Mouse (Mus musculus) kidney, embryonic 14.5 days (tissue): ENCODE measurements around the gene Myof. TPM values are rescaled to one million over a fixed set of nuclear protein-coding genes. Genes with fewer than 3 reads are reported as not detected.

ENCODE experiments used
- ATAC-seq: fragments of 200-750 bp; cut with Nextera tagmentation; 2 replicates; pipeline ENCODE4 v1.8.0; 2017; ENCODE audit warnings: moderate number of reproducible peaks, mild to moderate bottlenecking, moderate TSS enrichment, moderate library complexity; ENCODE audit not compliant: low FRiP score, low TSS enrichment
- H3K27ac ChIP-seq: fragments of 300-500 bp; sonication (generic); 2 replicates; pipeline ENCODE4 v1.5.1; 2014; ENCODE audit warnings: low read depth, mild to moderate bottlenecking, low read length, moderate library complexity, mixed read lengths
- H3K27me3 ChIP-seq: fragments of 300-500 bp; sonication (generic); 2 replicates; pipeline ENCODE4 v1.6.1; 2014; ENCODE audit warnings: mild to moderate bottlenecking, low read length; ENCODE audit not compliant: control insufficient read depth, insufficient read depth
- H3K36me3 ChIP-seq: fragments of 300-500 bp; sonication (generic); 2 replicates; pipeline ENCODE4 v1.6.1; 2014; ENCODE audit warnings: low read length, mixed read lengths; ENCODE audit not compliant: control insufficient read depth, insufficient read depth
- H3K4me1 ChIP-seq: fragments of 300-500 bp; sonication (generic); 2 replicates; pipeline ENCODE4 v1.6.1; 2014; ENCODE audit warnings: low read length, mixed read lengths; ENCODE audit not compliant: control insufficient read depth, insufficient read depth
- H3K4me2 ChIP-seq: fragments of 300-500 bp; sonication (generic); replicated peaks from 2 replicates; pipeline ENCODE4 v1.6.1; 2014; ENCODE audit warnings: low read depth, mild to moderate bottlenecking, low read length
- H3K4me3 ChIP-seq: fragments of 300-500 bp; sonication (generic); 2 replicates; pipeline ENCODE4 v1.5.1; 2014; ENCODE audit warnings: mild to moderate bottlenecking, low read length
- H3K9ac ChIP-seq: fragments of 300-500 bp; sonication (generic); 2 replicates; pipeline ENCODE4 v1.6.1; 2014; ENCODE audit warnings: low read depth, mild to moderate bottlenecking, low read length, moderate library complexity
- H3K9me3 ChIP-seq: fragments of 300-500 bp; sonication (generic); 2 replicates; pipeline ENCODE4 v1.6.1; 2016; ENCODE audit warnings: low read length; ENCODE audit not compliant: control insufficient read depth
- WGBS: fragments of 180-500 bp; shearing (Covaris S2); extraction: QIAGEN DNeasy Blood & Tissue Kit; methylation state at CpG from one replicate; pipeline ENCODE4 v1.1.7; 2014; 5-methylcytosine and 5-hydroxymethylcytosine counted together
- polyA plus RNA-seq: library from polyadenylated mRNA; unstranded; fragments of >200 nt; fragmentation: Nextera tagmentation; extraction: Ambion mirVana; gene quantifications from 2 replicates; pipeline ENCODE4 v1.2.1, GENCODE M21; 2014

Myof gene
- polyA plus RNA-seq, 1 experiment from 2014 or later, result 17.1 TPM

GRCm38 (mm10) chr19:38025254-38026041, 17.9 kb downstream of the Myof start:
- H3K27ac ChIP-seq, result peak overlapping the region; percentile 94

GRCm38 (mm10) chr19:38023603-38024002, 19.8 kb downstream of the Myof start:
- Histone ChIP-seq H3K9ac (no peak overlapping the region), H3K4me2 (no peak overlapping the region), H3K9me3 (no peaks in the 10 kb centered on the region), H3K36me3 (no peaks in the 10 kb centered on the region), H3K27ac (no peak overlapping the region), H3K27me3 (no peaks in the 10 kb centered on the region), H3K4me1 (peaks cover 16% of the 10 kb centered on the region; the same call in 1 of the 2 replicates), H3K4me3 (no peak overlapping the region)
- 74% methylated on average over 4 of the region's 4 CpGs for WGBS
- no peak for ATAC-seq

More at GRCm38 (mm10) chr19:38025254-38026041, 17.9 kb downstream of the Myof start:
- WGBS, result 60% methylated on average over 6 of the region's 9 CpGs
- Histone ChIP-seq H3K4me3 (no peak overlapping the region), H3K9ac (no peak overlapping the region), H3K27me3 (no peaks in the 10 kb centered on the region), H3K4me1 (peaks cover 31% of the 10 kb centered on the region), H3K4me2 (no peak overlapping the region), H3K9me3 (no peaks in the 10 kb centered on the region), H3K36me3 (no peaks in the 10 kb centered on the region)
- peak; percentile 76 for ATAC-seq

GRCm38 (mm10) chr19:38022710-38023109, 20.7 kb downstream of the Myof start:
- no peaks in the 10 kb centered on the region for H3K36me3 ChIP-seq
- H3K27ac ChIP-seq, result 0 out of 2 replicates have a peak overlapping the region, but pooled peaks have one; percentile 12
- no peaks in the 10 kb centered on the region for H3K27me3 ChIP-seq
- H3K9me3 ChIP-seq, result no peaks in the 10 kb centered on the region
- no peak overlapping the region for H3K4me3 ChIP-seq
- no peak overlapping the region for H3K4me2 ChIP-seq
- H3K4me1 ChIP-seq, result peaks cover 11% of the 10 kb centered on the region; the same call in 1 of the 2 replicates
- H3K9ac ChIP-seq, result no peak overlapping the region
- no peak for ATAC-seq
- 65% methylated on average over 4 of the region's 4 CpGs for WGBS

- H3K36me3 ChIP-seq, result no peaks in the 10 kb centered on the region
- H3K4me2 ChIP-seq, result no peak overlapping the region
- H3K27ac ChIP-seq, result no peak overlapping the region
- H3K27me3 ChIP-seq, result no peaks in the 10 kb centered on the region
- no peaks in the 10 kb centered on the region for H3K9me3 ChIP-seq
- H3K4me1 ChIP-seq, result no peaks in the 10 kb centered on the region
- no peak overlapping the region for H3K4me3 ChIP-seq
- ATAC-seq, result no peak
- 84% methylated on average over 1 of the region's 1 CpGs for WGBS
- no peak overlapping the region for H3K9ac ChIP-seq
These were observed 27.5 kb downstream of the Myof start for GRCm38 (mm10) chr19:38015873-38016254.

GRCm38 (mm10) chr19:38015180-38015872, 28.1 kb downstream of the Myof start:
- Histone ChIP-seq H3K27me3 (no peaks in the 10 kb centered on the region), H3K4me2 (no peak overlapping the region), H3K36me3 (no peaks in the 10 kb centered on the region), H3K4me1 (no peaks in the 10 kb centered on the region), H3K27ac (no peak overlapping the region), H3K9me3 (no peaks in the 10 kb centered on the region), H3K9ac (no peak overlapping the region), H3K4me3 (no peak overlapping the region)
- ATAC-seq, result peak; percentile 83
- WGBS, result 0% methylated on average over 1 of the region's 1 CpGs

GRCm38 (mm10) chr19:38014443-38014842, 28.9 kb downstream of the Myof start:
- Histone ChIP-seq H3K4me3 (no peak overlapping the region), H3K4me2 (no peak overlapping the region), H3K27ac (no peak overlapping the region), H3K9me3 (no peaks in the 10 kb centered on the region), H3K9ac (no peak overlapping the region), H3K27me3 (no peaks in the 10 kb centered on the region), H3K36me3 (no peaks in the 10 kb centered on the region), H3K4me1 (no peaks in the 10 kb centered on the region)
- WGBS, result 81% methylated on average over 5 of the region's 5 CpGs
- no peak for ATAC-seq

- Histone ChIP-seq H3K4me2 (no peak overlapping the region), H3K27ac (no peak overlapping the region), H3K4me3 (no peak overlapping the region), H3K9me3 (no peaks in the 10 kb centered on the region), H3K27me3 (no peaks in the 10 kb centered on the region), H3K4me1 (no peaks in the 10 kb centered on the region), H3K36me3 (no peaks in the 10 kb centered on the region), H3K9ac (no peak overlapping the region)
- no peak for ATAC-seq
- 64% methylated on average over 1 of the region's 1 CpGs for WGBS
These were observed 32.0 kb downstream of the Myof start for GRCm38 (mm10) chr19:38011379-38011778.

- Histone ChIP-seq H3K9ac (no peak overlapping the region), H3K4me2 (no peak overlapping the region), H3K36me3 (no peaks in the 10 kb centered on the region), H3K27ac (no peak overlapping the region; the same call in 1 of the 2 replicates), H3K9me3 (no peaks in the 10 kb centered on the region), H3K4me1 (0 out of 2 replicates have a peak, but pooled peaks cover 7% of the 10 kb centered on the region), H3K4me3 (no peak overlapping the region), H3K27me3 (no peaks in the 10 kb centered on the region)
- no peak for ATAC-seq
- WGBS, result 81% methylated on average over 8 of the region's 8 CpGs
These were observed 38.5 kb downstream of the Myof start for GRCm38 (mm10) chr19:38004809-38005380.
